Mouse (Mus musculus): ENCODE data around the gene Thy1. TPM values are rescaled to one million over a fixed set of nuclear protein-coding genes. Genes with fewer than 3 reads are reported as not detected.

Gene Thy1
- 0.39 and 0.85 TPM in 2 replicates for polyA plus RNA-seq (2015; fragmentation: Nextera tagmentation; extraction: Ambion mirVana)

DNA sequence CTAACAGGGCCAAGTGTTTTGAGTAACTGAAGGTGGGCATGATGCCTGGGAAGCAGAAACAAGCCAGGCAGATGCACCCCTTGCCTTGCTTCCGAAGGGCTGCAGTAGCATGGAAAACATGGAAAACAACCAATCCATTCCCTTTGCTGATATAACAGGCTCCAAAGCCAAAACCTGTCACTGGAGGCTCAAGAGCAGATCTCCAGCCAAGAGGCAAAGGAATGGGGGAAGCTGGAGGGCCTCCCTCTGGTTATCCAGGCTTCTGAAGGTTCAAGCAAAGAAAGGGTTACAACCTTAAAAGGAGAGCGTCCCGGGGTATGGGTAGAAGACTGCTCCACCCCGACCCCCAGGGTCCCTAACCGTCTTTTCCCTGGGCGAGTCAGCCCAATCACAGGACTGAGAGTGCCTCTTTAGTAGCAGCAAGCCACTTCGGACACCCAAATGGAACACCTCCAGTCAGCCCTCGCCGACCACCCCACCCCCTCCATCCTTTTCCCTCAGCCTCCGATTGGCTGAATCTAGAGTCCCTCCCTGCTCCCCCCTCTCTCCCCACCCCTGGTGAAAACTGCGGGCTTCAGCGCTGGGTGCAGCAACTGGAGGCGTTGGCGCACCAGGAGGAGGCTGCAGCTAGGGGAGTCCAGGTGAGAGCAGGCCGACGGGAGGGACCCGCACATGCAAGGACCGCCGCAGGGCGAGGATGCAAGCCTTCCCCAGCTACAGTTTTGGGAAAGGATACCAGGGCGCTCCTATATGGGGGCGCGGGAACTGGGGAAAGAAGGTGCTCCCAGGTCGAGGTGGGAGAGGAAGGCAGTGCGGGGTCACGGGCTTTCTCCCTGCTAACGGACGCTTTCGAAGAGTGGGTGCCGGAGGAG, at the start of gene Thy1:
Thy1 (plus strand) TSS at position 549 of the 872 bp plus-strand sequence.
- no peak for DNase-seq
- 2% methylated on average over 29 of the region's 30 CpGs for WGBS (ENCODE audit: insufficient replicate concordance)
- H3K4me3 ChIP-seq (ENCODE audit: low read depth, low read length), result peak within 1 kb of the TSS; percentile 9; the same call in 1 of the 2 replicates

DNA sequence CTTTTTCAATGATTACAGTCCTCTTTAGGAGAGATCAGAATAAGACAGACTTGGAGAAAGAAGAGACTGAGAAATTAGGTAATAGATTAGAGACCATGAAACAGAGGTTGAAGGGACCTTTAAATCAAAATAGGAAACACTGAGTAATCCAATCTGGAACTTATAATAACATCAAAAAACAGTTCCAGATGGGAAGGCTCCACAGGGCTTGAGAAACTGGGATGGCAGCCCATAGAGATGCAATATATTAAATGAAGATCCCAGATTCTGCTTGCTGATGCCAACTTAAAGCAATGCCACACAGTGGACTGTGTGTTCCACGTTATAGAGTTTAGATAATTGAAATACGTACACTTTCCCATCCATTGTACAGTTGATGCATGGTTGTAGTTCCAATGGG, 45.5 kb upstream of the Thy1 start:
- no peaks in the 10 kb centered on the region for H3K27me3 ChIP-seq (ENCODE audit: insufficient read depth, low read length)
- no peak for DNase-seq
- H3K27ac ChIP-seq (ENCODE audit: low read depth), result no peak overlapping the region

More for the DNA sequence above, at the start of gene Thy1:
- peaks cover 40% of the 10 kb centered on the region for H3K27me3 ChIP-seq (ENCODE audit: insufficient read depth, low read length)
- ATAC-seq, result no peak
- no peaks in the 10 kb centered on the region for H3K9me3 ChIP-seq (ENCODE audit: low read length)
- H3K4me2 ChIP-seq (ENCODE audit: low read depth, low read length), result peak within 1 kb of the TSS; percentile 27; the same call in 1 of the 2 replicates
- H3K9ac ChIP-seq (replicated peaks), result no peak within 1 kb of the TSS
- no peak within 1 kb of the TSS for H3K27ac ChIP-seq (ENCODE audit: low read depth)
- peaks cover 3% of the 10 kb centered on the region; the same call in 1 of the 2 replicates for H3K4me1 ChIP-seq (ENCODE audit: insufficient read depth)
- no peaks in the 10 kb centered on the region for H3K36me3 ChIP-seq (replicated peaks; ENCODE audit: insufficient read depth, low read length)
- no peak for TF ChIP-seq EP300 (IDR thresholded peaks at IDR 0.05; ENCODE audit: low read depth)
- no peak for TF ChIP-seq CTCF (IDR thresholded peaks at IDR 0.05; ENCODE audit: low read depth)

GRCm38 (mm10) chr9:43998851-43999250, 44.3 kb upstream of the Thy1 start:
- H3K27me3 ChIP-seq (ENCODE audit: insufficient read depth, low read length), result no peaks in the 10 kb centered on the region
- no peak overlapping the region for H3K27ac ChIP-seq (ENCODE audit: low read depth)
- TF ChIP-seq EP300 (IDR thresholded peaks at IDR 0.05; ENCODE audit: low read depth) (no peak), CTCF (IDR thresholded peaks at IDR 0.05; ENCODE audit: low read depth) (no peak)
- WGBS (ENCODE audit: insufficient replicate concordance), result 74% methylated on average over 4 of the region's 4 CpGs
- no peaks in the 10 kb centered on the region for H3K4me1 ChIP-seq (ENCODE audit: insufficient read depth)
- no peak overlapping the region for H3K9ac ChIP-seq (replicated peaks)
- DNase-seq, result no peak
- ATAC-seq, result no peak
- H3K4me3 ChIP-seq (ENCODE audit: low read depth, low read length), result no peak overlapping the region
- no peak overlapping the region for H3K4me2 ChIP-seq (ENCODE audit: low read depth, low read length)
- H3K9me3 ChIP-seq (ENCODE audit: low read length), result no peaks in the 10 kb centered on the region; the same call in 1 of the 2 replicates
- H3K36me3 ChIP-seq (replicated peaks; ENCODE audit: insufficient read depth, low read length), result no peaks in the 10 kb centered on the region

More for the DNA sequence above, 45.5 kb upstream of the Thy1 start:
- TF ChIP-seq EP300 (IDR thresholded peaks at IDR 0.05; ENCODE audit: low read depth), result no peak
- no peak for TF ChIP-seq CTCF (IDR thresholded peaks at IDR 0.05; ENCODE audit: low read depth)
- Histone ChIP-seq H3K4me1 (ENCODE audit: insufficient read depth) (no peaks in the 10 kb centered on the region), H3K4me3 (ENCODE audit: low read depth, low read length) (no peak overlapping the region), H3K9me3 (ENCODE audit: low read length) (no peaks in the 10 kb centered on the region; the same call in 1 of the 2 replicates), H3K36me3 (replicated peaks; ENCODE audit: insufficient read depth, low read length) (no peaks in the 10 kb centered on the region), H3K4me2 (ENCODE audit: low read depth, low read length) (no peak overlapping the region), H3K9ac (replicated peaks) (no peak overlapping the region)
- WGBS (ENCODE audit: insufficient replicate concordance), result 70% methylated on average over 2 of the region's 2 CpGs
- no peak for ATAC-seq

- no peaks in the 10 kb centered on the region for H3K4me1 ChIP-seq (ENCODE audit: insufficient read depth)
- H3K4me3 ChIP-seq (ENCODE audit: low read depth, low read length), result no peak overlapping the region
- no peak overlapping the region for H3K4me2 ChIP-seq (ENCODE audit: low read depth, low read length)
- ATAC-seq (no peak), DNase-seq (no peak)
- H3K9me3 ChIP-seq (ENCODE audit: low read length), result no peaks in the 10 kb centered on the region; the same call in 1 of the 2 replicates
- H3K27ac ChIP-seq (ENCODE audit: low read depth), result no peak overlapping the region
- H3K9ac ChIP-seq (replicated peaks), result no peak overlapping the region
- no peak for TF ChIP-seq CTCF (IDR thresholded peaks at IDR 0.05; ENCODE audit: low read depth)
- TF ChIP-seq EP300 (IDR thresholded peaks at IDR 0.05; ENCODE audit: low read depth), result no peak
- no peaks in the 10 kb centered on the region for H3K36me3 ChIP-seq (replicated peaks; ENCODE audit: insufficient read depth, low read length)
- no peaks in the 10 kb centered on the region for H3K27me3 ChIP-seq (ENCODE audit: insufficient read depth, low read length)
- 60% methylated on average over 3 of the region's 3 CpGs for WGBS (ENCODE audit: insufficient replicate concordance)
Observed at GRCm38 (mm10) chr9:44004362-44004761, 38.8 kb upstream of the Thy1 start.

GRCm38 (mm10) chr9:44005305-44005704, 37.9 kb upstream of the Thy1 start:
- Histone ChIP-seq H3K9ac (replicated peaks) (no peak overlapping the region), H3K36me3 (replicated peaks; ENCODE audit: insufficient read depth, low read length) (no peaks in the 10 kb centered on the region), H3K27me3 (ENCODE audit: insufficient read depth, low read length) (no peaks in the 10 kb centered on the region), H3K4me3 (ENCODE audit: low read depth, low read length) (no peak overlapping the region), H3K4me1 (ENCODE audit: insufficient read depth) (no peaks in the 10 kb centered on the region), H3K9me3 (ENCODE audit: low read length) (no peaks in the 10 kb centered on the region; the same call in 1 of the 2 replicates), H3K4me2 (ENCODE audit: low read depth, low read length) (no peak overlapping the region), H3K27ac (ENCODE audit: low read depth) (no peak overlapping the region)
- TF ChIP-seq EP300 (IDR thresholded peaks at IDR 0.05; ENCODE audit: low read depth) (no peak), CTCF (IDR thresholded peaks at IDR 0.05; ENCODE audit: low read depth) (no peak)
- 64% methylated on average over 3 of the region's 3 CpGs for WGBS (ENCODE audit: insufficient replicate concordance)
- DNase-seq, result no peak
- ATAC-seq, result no peak

DNA sequence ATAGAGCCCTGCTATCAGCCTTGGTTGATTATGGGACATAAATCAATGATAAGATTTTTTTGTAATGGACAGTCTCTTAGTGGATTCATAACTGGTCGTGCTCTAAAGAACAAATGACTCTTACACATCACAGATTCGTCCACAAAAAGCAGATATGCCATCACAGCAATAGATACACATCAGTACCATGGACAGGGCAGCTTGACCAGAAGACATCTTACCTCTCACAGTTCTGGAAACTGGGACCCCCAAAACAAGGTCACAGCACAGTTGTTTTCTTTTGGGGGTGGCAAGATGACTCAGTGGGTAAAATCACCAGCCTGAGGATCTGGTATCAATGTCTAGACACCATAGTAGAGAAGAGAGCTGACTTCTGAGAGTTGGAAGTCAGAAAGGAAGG, 35.9 kb upstream of the Thy1 start:
- TF ChIP-seq EP300 (IDR thresholded peaks at IDR 0.05; ENCODE audit: low read depth) (no peak), CTCF (IDR thresholded peaks at IDR 0.05; ENCODE audit: low read depth) (no peak)
- H3K27me3 ChIP-seq (ENCODE audit: insufficient read depth, low read length), result no peaks in the 10 kb centered on the region
- no peaks in the 10 kb centered on the region for H3K9me3 ChIP-seq (ENCODE audit: low read length)
- H3K4me2 ChIP-seq (ENCODE audit: low read depth, low read length), result no peak overlapping the region
- no peak overlapping the region for H3K4me3 ChIP-seq (ENCODE audit: low read depth, low read length)
- ATAC-seq (no peak), DNase-seq (no peak)
- 44% methylated on average over 2 of the region's 2 CpGs for WGBS (ENCODE audit: insufficient replicate concordance)
- no peaks in the 10 kb centered on the region for H3K36me3 ChIP-seq (replicated peaks; ENCODE audit: insufficient read depth, low read length)
- no peak overlapping the region for H3K9ac ChIP-seq (replicated peaks)
- H3K27ac ChIP-seq (ENCODE audit: low read depth), result no peak overlapping the region
- no peaks in the 10 kb centered on the region for H3K4me1 ChIP-seq (ENCODE audit: insufficient read depth)
